Mouse (Mus musculus) stomach, postnatal 0 days (tissue): ENCODE data around the gene Fdx1. TPM values are rescaled to one million over a fixed set of nuclear protein-coding genes. Genes with fewer than 3 reads are reported as not detected.

ENCODE experiments used
- ATAC-seq: fragments of 200-750 bp; cut with Nextera tagmentation; 2 replicates; pipeline ENCODE4 v1.8.0; 2017; ENCODE audit not compliant: low FRiP score, low TSS enrichment
- DNase-seq: peaks from one replicate; pipeline ENCODE4 v3.0.0-alpha.2; 2016; ENCODE audit warnings: low spot score
- H3K27ac ChIP-seq: fragments of 300-500 bp; sonication (generic); replicated peaks from 2 replicates; pipeline ENCODE4 v1.5.1; 2014; ENCODE audit warnings: mild to moderate bottlenecking, control low read depth
- H3K27me3 ChIP-seq: fragments of 300-500 bp; sonication (generic); 2 replicates; pipeline ENCODE4 v1.6.1; 2014; ENCODE audit warnings: low read length; ENCODE audit not compliant: control insufficient read depth, insufficient read depth
- H3K36me3 ChIP-seq: fragments of 300-500 bp; sonication (generic); 2 replicates; pipeline ENCODE4 v1.6.1; 2014; ENCODE audit warnings: low read length, mixed read lengths; ENCODE audit not compliant: control insufficient read depth, insufficient read depth
- H3K4me1 ChIP-seq: fragments of 300-500 bp; sonication (generic); replicated peaks from 2 replicates; pipeline ENCODE4 v1.6.1; 2014; ENCODE audit warnings: antibody characterized with exemption; ENCODE audit not compliant: control insufficient read depth, insufficient read depth
- H3K4me2 ChIP-seq: fragments of 300-500 bp; sonication (generic); replicated peaks from 2 replicates; pipeline ENCODE4 v1.6.1; 2014; ENCODE audit warnings: low read depth, mild to moderate bottlenecking, control low read depth, moderate library complexity
- H3K4me3 ChIP-seq: fragments of 300-500 bp; sonication (generic); 2 replicates; pipeline ENCODE4 v1.5.1; 2014; ENCODE audit warnings: low read depth, low read length, control low read depth
- H3K9ac ChIP-seq: fragments of 300-500 bp; sonication (generic); 2 replicates; pipeline ENCODE4 v1.6.1; 2014; ENCODE audit warnings: mild to moderate bottlenecking, low read length, control low read depth, mixed read lengths
- H3K9me3 ChIP-seq: fragments of 300-500 bp; sonication (generic); 2 replicates; pipeline ENCODE4 v1.6.1; 2016; ENCODE audit warnings: low read length; ENCODE audit not compliant: control insufficient read depth
- CTCF ChIP-seq: IDR thresholded peaks from 2 replicates; pipeline ENCODE4 v1.5.1; 2016; ENCODE audit warnings: antibody characterized with exemption, low read depth, mild to moderate bottlenecking, moderate library complexity
- EP300 ChIP-seq: optimal IDR thresholded peaks from 2 replicates; pipeline ENCODE3; 2016; ENCODE audit warnings: antibody characterized with exemption
- WGBS: fragments of 180-500 bp; shearing (Covaris S2); extraction: QIAGEN DNeasy Blood & Tissue Kit; methylation state at CpG from one replicate; pipeline ENCODE4 v1.1.7; 2014; 5-methylcytosine and 5-hydroxymethylcytosine counted together
- polyA plus RNA-seq: library from polyadenylated mRNA; unstranded; fragments of >200 nt; fragmentation: Nextera tagmentation; extraction: Ambion mirVana; gene quantifications from 2 replicates; pipeline ENCODE4 v1.2.1, GENCODE M21; 2015

Fdx1 gene
- polyA plus RNA-seq, 1 experiment from 2014 or later, result 143 TPM

DNA sequence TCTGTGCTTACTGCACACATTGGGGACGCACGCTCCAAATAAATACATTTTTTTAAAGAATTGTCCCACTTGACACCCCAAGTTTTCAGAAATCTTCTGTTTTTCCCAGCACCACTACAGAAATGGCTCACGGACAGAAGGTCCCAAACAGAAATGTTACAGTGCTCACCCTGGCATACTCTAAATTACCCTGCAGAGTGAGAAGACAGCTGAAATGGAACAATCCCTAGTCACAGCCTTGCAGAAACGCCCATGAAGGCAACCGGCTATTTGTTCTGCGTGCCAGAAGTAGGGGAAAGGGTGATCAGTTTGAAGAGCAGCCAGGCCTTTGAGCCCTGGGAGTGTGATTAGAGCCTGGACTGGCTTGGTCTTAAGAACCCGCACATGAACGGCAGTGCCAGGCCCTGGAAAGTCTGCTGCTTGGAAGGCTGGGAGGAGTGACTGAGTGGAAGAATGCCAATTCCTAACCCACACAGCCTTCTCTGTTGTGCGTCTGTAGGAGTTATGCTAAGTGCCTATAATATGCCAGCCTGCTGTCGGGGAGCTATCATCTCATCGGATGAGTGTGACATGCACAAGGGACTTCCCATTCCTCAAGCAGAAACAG is 22.2 kb upstream of the Fdx1 start:
- no peak for ATAC-seq
- WGBS, result 62% methylated on average over 11 of the region's 11 CpGs

DNA sequence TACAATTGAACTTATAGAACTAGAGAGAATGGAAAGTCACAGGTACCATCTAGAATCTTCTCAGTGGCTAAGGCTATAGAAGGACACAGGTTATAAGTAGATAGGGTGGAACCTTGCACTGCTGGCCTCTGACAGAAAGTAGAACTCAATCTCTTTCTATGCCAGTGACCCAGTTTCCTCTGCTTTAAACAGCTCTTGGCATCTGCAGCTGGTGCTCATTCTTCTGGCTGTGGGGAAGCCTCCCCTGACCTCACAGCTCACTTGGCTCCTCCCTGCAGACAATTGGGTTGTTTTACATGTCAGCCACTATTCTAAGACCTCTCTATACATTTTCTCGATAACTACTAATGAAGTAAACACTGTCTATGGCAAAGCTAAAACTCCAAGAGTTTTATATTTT is 17.8 kb upstream of the Fdx1 start:
- TF ChIP-seq EP300, result no peak
- TF ChIP-seq CTCF, result no peak
- no peaks in the 10 kb centered on the region for H3K4me1 ChIP-seq
- WGBS, result 50% methylated on average over 1 of the region's 1 CpGs
- no peak for ATAC-seq
- H3K27ac ChIP-seq, result no peak overlapping the region
- H3K4me2 ChIP-seq, result no peak overlapping the region
- no peaks in the 10 kb centered on the region for H3K27me3 ChIP-seq
- DNase-seq, result no peak
- H3K9me3 ChIP-seq, result no peaks in the 10 kb centered on the region
- no peak overlapping the region for H3K4me3 ChIP-seq
- no peaks in the 10 kb centered on the region for H3K36me3 ChIP-seq
- H3K9ac ChIP-seq, result no peak overlapping the region

More for the DNA sequence above, 22.2 kb upstream of the Fdx1 start:
- DNase-seq, result peak; percentile 29
- no peak overlapping the region for H3K9ac ChIP-seq
- TF ChIP-seq EP300 (no peak), CTCF (no peak)
- H3K36me3 ChIP-seq, result no peaks in the 10 kb centered on the region
- no peaks in the 10 kb centered on the region for H3K4me1 ChIP-seq
- no peak overlapping the region for H3K27ac ChIP-seq
- no peaks in the 10 kb centered on the region for H3K27me3 ChIP-seq
- H3K9me3 ChIP-seq, result no peaks in the 10 kb centered on the region
- H3K4me3 ChIP-seq, result no peak overlapping the region
- H3K4me2 ChIP-seq, result no peak overlapping the region

DNA sequence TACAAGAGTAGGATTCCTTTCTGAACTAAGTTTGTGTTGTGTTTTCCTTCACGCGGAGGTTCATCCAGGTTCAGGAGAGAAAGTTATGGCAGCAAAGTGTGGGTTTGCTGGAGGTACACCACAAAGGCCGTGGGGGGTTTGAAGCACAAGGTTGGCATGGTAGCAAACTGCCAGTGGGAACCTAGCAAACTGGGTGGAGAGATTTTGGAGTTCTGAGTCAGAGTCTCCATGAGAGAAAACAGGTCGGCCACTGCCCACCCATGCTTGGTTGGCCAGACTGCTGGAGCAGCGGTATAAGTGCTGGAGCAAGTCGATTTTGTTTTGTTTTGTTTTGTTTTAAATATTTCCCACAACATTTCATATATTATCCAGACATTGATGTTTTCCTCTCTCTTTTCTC is 15.9 kb upstream of the Fdx1 start:
- Histone ChIP-seq H3K4me2 (no peak overlapping the region), H3K27me3 (no peaks in the 10 kb centered on the region), H3K9ac (no peak overlapping the region), H3K4me3 (no peak overlapping the region), H3K36me3 (no peaks in the 10 kb centered on the region), H3K9me3 (no peaks in the 10 kb centered on the region), H3K27ac (no peak overlapping the region), H3K4me1 (no peaks in the 10 kb centered on the region)
- WGBS, result 92% methylated on average over 6 of the region's 6 CpGs
- DNase-seq (peak; percentile 9), ATAC-seq (no peak)
- no peak for TF ChIP-seq EP300
- no peak for TF ChIP-seq CTCF

DNA sequence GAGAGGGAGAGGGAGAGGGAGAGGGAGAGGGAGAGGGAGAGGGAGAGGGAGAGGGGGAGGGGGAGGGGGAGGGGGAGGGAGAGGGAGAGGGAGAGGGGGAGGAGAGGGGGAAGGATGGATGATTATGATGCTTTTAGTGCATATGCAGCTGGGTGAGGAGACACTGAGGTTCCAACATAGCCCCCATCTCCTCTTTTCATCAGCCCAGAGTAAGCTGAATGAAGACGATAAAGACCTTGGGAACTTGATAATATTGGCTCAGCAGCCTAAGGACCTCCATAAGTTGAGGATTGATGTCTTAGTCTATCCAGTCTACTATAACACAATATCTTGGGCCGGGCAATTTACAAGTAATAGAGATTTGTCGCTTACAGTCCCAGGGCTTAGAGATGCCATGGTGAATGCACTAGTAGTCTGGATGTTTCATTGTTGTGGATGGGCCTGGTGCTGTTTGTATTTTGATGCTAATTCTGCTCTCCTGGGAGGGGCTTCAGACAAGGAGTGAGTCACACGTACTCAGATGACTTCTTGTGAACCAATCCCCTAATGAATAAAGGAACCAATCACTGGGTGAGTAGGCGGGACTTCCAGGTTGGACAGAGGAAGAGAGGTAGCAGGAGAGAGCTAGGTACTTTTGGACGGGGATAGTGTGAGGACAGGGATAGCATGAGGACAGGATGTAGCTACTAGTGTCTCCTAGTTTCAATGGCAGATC is 15.3 kb upstream of the Fdx1 start:
- TF ChIP-seq CTCF, result no peak
- TF ChIP-seq EP300, result no peak
- 84% methylated on average over 6 of the region's 6 CpGs for WGBS
- Histone ChIP-seq H3K9ac (no peak overlapping the region), H3K9me3 (no peaks in the 10 kb centered on the region), H3K27ac (no peak overlapping the region), H3K4me2 (no peak overlapping the region), H3K4me3 (no peak overlapping the region), H3K27me3 (no peaks in the 10 kb centered on the region), H3K36me3 (no peaks in the 10 kb centered on the region), H3K4me1 (no peaks in the 10 kb centered on the region)
- DNase-seq (no peak), ATAC-seq (0 out of 2 replicates have a peak, but pooled peaks have one; percentile 19)

DNA sequence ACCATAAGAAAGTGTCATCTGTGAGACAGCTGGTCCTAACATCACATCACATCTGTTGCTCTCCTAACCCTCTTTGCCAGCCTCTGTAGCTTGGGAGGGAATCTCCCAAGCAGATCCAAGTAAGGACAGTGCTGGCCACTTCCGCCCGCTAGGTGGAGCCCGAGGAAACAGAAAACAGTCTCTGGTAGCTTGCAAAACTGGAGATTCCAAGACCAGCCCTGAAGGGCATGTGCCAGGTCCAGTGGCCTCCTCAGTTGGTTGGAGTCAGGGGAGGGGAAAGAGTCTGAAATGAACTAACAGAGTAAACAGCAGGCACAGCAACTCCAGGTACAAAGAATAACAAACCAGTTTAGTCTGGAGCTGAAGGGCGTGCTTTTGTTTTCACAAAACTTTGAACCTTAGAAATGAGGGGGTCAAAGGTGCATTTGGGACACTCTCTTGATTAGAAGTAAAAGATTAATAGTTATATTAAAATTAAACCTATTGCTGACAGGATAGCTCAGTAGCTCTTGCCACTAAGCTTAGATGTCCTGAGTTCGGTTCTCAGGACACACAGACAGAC is 14.2 kb upstream of the Fdx1 start:
- H3K9ac ChIP-seq, result no peak overlapping the region
- peak; percentile 86 for DNase-seq
- H3K9me3 ChIP-seq, result no peaks in the 10 kb centered on the region
- H3K27me3 ChIP-seq, result no peaks in the 10 kb centered on the region
- TF ChIP-seq CTCF (peak; percentile 91), EP300 (no peak)
- WGBS, result 35% methylated on average over 5 of the region's 5 CpGs
- no peak overlapping the region for H3K4me2 ChIP-seq
- no peaks in the 10 kb centered on the region for H3K36me3 ChIP-seq
- no peak overlapping the region for H3K4me3 ChIP-seq
- H3K27ac ChIP-seq, result no peak overlapping the region
- ATAC-seq, result peak; percentile 95
- no peaks in the 10 kb centered on the region for H3K4me1 ChIP-seq

DNA sequence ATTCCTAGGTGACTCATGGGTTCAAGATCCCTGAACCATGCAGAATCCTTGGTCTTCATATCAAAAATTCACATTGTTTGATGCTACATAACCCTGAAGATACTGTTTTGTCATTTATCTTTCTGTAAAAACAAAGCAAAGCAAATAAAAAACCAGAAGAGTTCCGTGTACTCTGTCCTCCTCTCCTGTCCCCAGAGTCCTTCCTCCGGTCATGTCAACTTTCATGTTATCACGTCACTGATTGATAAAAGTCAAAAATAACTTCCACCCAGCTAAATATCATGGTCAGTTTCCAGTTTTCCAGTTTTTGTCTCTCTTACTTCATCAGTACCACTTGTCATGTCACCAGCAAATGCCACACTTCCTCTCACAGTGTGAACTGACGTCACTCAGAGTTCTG is 11.5 kb upstream of the Fdx1 start:
- Histone ChIP-seq H3K27me3 (no peaks in the 10 kb centered on the region), H3K9me3 (no peaks in the 10 kb centered on the region), H3K9ac (no peak overlapping the region), H3K4me1 (no peaks in the 10 kb centered on the region), H3K4me3 (no peak overlapping the region), H3K36me3 (no peaks in the 10 kb centered on the region), H3K4me2 (no peak overlapping the region), H3K27ac (no peak overlapping the region)
- TF ChIP-seq EP300, result no peak
- TF ChIP-seq CTCF, result no peak
- DNase-seq (no peak), ATAC-seq (no peak)
- WGBS, result 72% methylated on average over 4 of the region's 4 CpGs
